Mouse (Mus musculus): Measurements from ENCODE around the gene Olfr444.

The Olfr444 gene

DNA sequence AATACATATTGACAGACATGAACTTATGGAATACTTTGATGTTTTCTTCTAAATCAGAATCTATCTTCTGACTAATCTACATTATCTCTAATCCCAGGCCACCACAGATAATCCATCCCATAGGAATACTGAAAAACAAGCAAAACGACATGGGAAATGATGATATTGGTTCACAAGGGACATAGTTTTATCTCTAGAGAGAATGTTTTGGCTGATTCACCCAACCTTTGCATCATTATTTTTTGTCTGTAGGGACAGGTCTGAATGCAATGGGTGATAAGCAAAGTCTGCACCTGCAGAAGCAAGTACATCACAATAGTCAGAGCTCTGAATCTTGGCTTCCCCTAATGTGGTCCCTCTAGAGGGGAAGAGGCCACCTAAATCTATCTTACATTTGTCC is at the start of gene Olfr444:
TSS of gene Olfr444 (plus strand) at position 301 of the 400 bp plus-strand sequence.
- no peak for DNase-seq

DNA sequence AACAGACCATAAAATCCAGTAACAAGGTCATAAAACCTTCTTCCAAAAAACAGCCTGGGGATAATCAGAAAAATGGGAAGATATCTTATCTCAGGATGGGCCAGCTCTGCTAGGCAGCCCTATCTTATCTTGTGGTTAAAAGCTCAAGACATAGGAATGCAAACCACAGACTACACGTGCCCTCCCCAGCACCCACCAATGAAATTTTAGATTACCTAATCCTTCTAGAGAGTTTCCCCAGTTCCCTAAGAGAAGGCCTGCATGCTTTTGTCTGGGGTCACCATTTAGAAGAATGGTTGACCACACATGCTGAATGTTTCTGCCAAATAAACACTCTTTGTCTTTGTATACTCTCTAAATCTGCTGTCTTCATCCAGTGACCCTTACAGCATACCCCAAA is 48.5 kb upstream of the Olfr444 start:
- no peak for DNase-seq

GRCm38 (mm10) chr6:42908578-42908977 is 40.3 kb upstream of the Olfr444 start, which contains the start of gene Olfr447:
Gene Olfr447, plus strand, starts transcription at chr6:42908878.
- DNase-seq, result no peak

- no peak for DNase-seq
Observed at GRCm38 (mm10) chr6:42921077-42921476, 27.8 kb upstream of the Olfr444 start, which contains the start of gene Olfr446. Gene Olfr446, plus strand, starts transcription at chr6:42921377.

DNA sequence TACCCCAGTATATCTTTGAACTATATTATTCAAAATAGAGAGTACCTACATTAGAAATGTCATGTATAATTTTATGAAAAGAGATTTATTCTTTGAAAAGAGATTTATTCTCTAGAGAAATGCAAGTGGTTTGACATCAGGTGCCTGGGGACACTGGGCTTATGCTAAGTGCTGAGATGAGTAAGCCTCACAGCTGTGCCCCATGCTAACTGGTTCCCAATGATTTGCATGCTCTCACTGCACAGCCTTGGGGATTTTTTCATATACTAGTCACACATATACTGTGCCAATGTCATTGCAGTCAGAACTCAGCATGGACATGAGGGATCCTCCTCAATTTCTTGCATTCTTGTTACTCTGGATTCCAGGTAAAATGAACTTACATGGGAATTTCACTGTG is 31.5 kb downstream of the Olfr444 start:
- DNase-seq, result no peak

All from thymus, postnatal 4 days (tissue).